Mouse (Mus musculus): Measurements from ENCODE around the gene Brpf3.

- TF ChIP-seq CTCF (IDR thresholded peaks at IDR 0.05; ENCODE audit: low read depth, low read length): no peak
- no peak for TF ChIP-seq POLR2A (IDR thresholded peaks at IDR 0.05; ENCODE audit: borderline replicate concordance, low read depth, low read length)
Observed at GRCm38 (mm10) chr17:28757470-28757869, 43.4 kb upstream of the Brpf3 start.
